Mouse (Mus musculus) T-helper 17 cell (primary cell): ENCODE data around the gene Map3k5.

ENCODE experiments used
- in situ Hi-C, 2 experiments: fragments of 300-600 bp; cut with MboI, MseI; formaldehyde crosslinking; loops; 1 replicate in 1 of 2; 2 replicates in 1 of 2; pipeline ENCODE4 v1.15.1; 2025; ENCODE audit warnings: high pct_unique_total_duplicates in 2 of 2

The Map3k5 gene

DNA sequence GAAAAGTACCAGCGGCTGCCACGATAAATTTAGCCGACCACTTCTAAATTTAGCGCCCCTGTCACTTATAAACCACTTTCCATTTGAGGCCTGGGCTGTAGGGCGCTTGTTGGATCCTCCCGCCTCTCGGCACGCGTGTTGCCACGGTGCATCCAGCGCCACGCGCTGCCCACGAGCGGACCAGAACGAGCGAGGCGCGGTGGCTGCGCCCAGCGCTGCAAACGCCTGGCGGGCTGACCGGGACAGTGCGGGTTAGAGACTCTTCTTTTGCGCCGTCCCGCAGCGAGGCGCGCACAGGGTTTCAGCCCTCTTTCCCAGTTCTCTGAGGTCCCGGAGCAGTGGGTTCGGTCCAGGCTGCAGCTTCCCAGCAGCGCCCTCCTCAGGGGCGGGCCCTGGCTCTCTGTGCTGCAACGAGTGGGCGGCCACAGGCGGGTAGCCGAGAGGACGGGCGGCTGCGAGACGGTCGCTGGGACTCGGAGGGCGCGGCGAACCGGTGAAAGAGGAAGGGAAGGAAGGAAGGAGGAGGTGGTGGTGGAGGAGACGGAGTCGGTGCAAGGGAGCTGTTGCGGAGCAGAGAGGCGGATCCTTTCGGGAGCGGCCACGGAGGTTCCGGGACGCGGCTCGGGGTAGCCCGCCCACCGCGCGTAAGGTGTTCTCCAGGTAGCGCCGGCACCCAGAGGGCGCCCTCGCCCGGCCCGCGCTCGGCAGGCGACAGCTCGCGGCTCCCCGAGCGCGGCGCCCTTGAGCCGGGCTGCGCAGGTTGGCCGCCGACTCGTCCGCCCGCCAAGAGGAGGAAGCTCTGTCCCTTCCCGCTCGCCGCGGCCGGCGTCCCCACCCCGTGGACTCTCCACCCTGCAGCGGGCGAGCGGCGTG lies 525 bp upstream of the Map3k5 start:
- in situ Hi-C loops, result loop anchor here in 1 of 2 experiments (5.0 kb wide), 1 partner anchor 139 kb away; no protein-coding TSS in a partner anchor

- in situ Hi-C loops, result loop anchor here in 1 of 2 experiments (5.0 kb wide), 1 partner anchor 42 kb away; no protein-coding TSS in a partner anchor
These were observed 987 bp downstream of the Map3k5 start for GRCm38 (mm10) chr10:19935295-19935623.

- in situ Hi-C loops, result loop anchor here in 1 of 2 experiments (5.0 kb wide), 1 partner anchor 41 kb away; no protein-coding TSS in a partner anchor
These were observed 1.6 kb downstream of the Map3k5 start for GRCm38 (mm10) chr10:19935821-19936367.

DNA sequence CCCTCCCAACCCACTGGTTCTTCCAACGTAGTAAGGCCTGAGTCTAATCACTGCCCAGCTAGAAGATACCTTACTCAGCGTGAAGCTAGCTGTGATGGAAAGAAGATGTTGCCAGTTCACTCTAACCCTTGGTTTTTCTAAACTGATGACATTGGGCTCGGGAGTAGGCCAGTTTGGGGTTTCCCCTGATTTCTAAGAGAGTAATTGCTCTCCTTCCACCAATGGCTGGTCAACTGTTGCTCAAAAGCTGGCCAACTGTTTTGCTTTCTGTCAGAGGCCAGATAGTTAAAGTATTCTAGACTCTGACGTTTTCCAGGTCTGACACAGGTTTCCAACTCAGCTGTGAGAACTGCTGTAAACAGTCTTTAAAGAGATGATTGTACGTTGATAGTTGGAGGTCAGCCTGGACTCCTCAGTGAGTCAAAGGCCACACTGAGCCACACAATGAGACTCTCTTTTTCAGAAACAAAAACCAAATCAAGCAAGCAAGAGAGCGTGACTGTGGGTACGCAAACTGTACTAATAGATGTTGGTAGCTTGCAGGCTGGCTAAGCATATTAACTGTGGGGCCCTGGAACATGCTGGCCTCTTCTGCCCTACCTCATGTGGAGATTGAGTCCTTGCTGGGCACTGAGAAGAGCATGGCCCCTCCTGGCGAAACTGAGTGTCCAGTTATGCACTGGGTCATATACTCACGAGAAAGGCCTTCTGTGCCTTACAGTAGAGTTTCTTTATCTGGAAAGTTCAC lies 2.9 kb downstream of the Map3k5 start:
- in situ Hi-C loops, result loop anchor here in 1 of 2 experiments (5.0 kb wide), 1 partner anchor 40 kb away; no protein-coding TSS in a partner anchor

DNA sequence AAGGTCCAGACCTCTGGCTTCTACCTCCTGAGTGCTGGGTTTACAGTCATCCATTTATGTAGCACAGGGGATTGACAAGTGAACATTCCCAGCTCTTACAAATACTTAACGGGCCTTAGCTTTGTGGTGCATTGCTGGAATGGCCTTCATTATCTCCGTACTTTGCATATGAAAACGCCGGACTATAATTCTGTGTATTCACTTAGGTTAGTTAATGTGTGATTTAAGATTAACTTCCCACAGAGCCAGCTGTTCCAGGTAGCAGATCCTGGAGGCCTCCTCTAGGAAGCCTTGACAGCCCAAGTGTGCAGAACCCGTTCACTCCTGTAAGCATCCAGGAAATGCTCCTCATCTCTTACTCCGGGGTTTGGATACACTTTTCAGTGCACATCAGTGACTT lies 4.5 kb downstream of the Map3k5 start:
- in situ Hi-C loops, result loop anchor here in 1 of 2 experiments (5.0 kb wide), 1 partner anchor 39 kb away; no protein-coding TSS in a partner anchor

DNA sequence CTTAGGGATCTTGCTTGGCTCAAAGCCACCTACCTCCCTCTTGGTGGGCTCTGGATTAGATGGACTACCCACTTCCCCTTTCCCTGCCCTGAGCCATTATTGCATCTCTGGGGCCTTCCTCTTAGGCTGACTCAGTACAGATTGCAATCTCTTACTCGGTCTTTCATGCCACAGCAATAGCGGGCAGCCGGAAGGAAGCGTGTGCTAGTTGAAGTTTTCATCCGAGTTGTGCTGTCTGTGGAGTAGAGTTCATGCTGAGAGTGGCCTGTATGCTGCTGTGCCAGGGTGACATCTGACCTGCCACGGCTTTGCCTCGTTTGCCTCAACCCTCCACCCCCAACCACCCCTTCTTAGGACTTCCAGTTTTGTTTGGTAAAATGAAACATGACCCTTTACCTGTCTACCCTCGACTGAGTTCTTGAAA lies 5.0 kb downstream of the Map3k5 start:
- in situ Hi-C loops, result loop anchor here in 1 of 2 experiments (5.0 kb wide), 1 partner anchor 38 kb away; no protein-coding TSS in a partner anchor

GRCm38 (mm10) chr10:19940127-19940526 lies 5.9 kb downstream of the Map3k5 start:
- in situ Hi-C loops, result loop anchor here in 1 of 2 experiments (5.0 kb wide), 1 partner anchor 52 kb away; no protein-coding TSS in a partner anchor

DNA sequence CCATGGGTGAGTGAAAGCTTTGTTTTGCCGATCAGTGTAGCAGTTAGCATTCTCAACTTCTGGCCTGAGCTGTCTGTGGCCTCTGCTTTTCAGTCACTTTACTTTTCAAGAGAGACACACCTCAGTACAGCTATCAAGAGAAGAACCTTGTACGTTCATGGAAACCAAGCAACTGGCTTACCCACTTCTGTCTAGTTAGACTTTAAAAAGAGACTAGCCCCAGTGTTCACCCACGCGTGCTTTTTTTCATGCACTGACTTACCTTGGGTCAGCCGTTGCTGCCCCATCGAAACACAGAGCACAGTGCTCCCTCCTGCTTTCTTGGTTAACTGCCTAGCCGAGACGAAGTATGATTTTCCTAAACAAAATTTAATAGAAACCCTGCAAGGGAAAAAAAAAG lies 6.4 kb downstream of the Map3k5 start:
- in situ Hi-C loops, result loop anchor here in 1 of 2 experiments (5.0 kb wide), 1 partner anchor 52 kb away; no protein-coding TSS in a partner anchor

- in situ Hi-C loops, result loop anchor here in 1 of 2 experiments (5.0 kb wide), 1 partner anchor 51 kb away; no protein-coding TSS in a partner anchor
These were observed 6.8 kb downstream of the Map3k5 start for GRCm38 (mm10) chr10:19941063-19941462.

- in situ Hi-C loops, result loop anchor here in 1 of 2 experiments (5.0 kb wide), 1 partner anchor 50 kb away; no protein-coding TSS in a partner anchor
These were observed 7.6 kb downstream of the Map3k5 start for GRCm38 (mm10) chr10:19941914-19942313.

DNA sequence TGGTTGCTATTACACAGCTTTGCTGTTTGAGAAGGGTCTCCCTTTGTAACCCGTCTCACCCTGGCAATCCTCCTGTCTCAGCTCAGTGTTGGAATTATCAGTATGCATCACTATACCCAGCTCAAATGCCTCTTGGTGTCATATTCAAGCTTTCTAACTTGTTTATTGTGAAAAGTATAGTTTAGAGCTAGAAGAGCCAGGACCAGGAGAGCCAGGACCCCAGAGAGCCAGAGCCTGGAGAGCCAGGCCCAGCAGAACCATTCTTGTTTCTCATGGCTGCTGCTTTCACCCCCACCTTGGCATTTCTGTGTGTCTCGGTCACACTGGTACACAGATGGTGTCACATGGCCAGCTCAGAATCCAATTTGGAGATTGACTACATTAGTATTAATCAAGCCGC lies 8.3 kb downstream of the Map3k5 start:
- in situ Hi-C loops, result loop anchor here in 1 of 2 experiments (5.0 kb wide), 1 partner anchor 50 kb away; no protein-coding TSS in a partner anchor

- in situ Hi-C loops, result no loop called here
These were observed 11.4 kb downstream of the Map3k5 start for GRCm38 (mm10) chr10:19945651-19946050.

DNA sequence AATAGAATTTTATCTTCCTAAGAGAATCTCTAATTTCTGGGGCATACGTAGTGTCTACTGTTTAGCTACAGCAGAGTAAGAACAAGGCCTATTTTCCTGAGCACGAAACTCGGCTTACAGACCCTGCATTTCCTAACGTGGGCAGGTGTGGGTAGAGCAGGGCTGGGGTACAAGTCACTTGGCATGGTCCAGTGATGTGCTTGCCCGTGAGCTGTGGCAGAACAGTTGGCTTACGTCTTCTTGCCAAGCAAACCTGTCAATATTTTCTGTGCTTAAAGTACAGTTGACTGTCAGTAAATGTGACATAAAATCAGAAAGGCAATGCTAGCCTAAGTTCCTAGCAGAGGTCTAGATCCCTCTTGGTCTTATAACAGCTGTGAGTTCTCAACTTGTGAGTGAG lies 12.4 kb downstream of the Map3k5 start:
- in situ Hi-C loops, result no loop called here

DNA sequence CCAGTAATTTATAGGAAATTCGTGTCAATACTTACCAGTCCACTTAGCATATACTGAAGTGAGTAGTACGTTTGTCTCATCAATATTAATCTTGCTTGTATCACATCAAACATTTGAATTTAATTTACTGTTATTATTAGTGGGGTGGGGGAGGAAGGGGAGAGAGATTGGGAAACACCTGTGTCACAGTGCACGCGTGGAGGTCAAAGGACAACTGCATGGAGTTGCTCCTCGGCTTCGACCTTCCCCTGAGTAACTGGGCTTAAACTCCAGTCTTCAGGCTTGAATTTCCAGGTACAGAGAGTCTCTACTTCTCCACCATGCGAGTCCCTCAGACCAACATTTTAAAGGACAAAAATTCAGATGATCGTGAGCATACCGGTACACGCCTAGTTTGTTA lies 13.2 kb downstream of the Map3k5 start:
- in situ Hi-C loops, result no loop called here

DNA sequence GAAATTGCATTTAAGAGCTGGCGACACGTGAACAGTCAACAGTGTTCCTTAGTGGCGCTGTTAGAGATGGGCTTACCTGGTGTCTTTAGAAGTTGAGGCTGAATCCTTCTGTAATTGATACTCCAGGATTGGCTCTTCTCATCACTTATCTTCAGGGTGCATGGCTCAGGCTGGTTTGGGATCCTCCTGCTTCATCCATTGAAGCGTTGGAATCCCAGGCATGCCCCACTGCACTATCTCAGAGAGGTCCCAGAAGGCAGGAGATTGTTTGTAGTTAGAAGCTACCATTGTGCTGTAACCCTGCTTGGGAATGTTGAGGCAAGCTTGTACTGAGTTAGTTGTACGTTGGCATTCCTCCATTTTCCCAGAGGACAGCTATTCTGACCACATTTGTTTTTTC lies 13.6 kb downstream of the Map3k5 start:
- in situ Hi-C loops, result no loop called here

- in situ Hi-C loops, result no loop called here
These were observed 14.1 kb downstream of the Map3k5 start for GRCm38 (mm10) chr10:19948381-19948780.

DNA sequence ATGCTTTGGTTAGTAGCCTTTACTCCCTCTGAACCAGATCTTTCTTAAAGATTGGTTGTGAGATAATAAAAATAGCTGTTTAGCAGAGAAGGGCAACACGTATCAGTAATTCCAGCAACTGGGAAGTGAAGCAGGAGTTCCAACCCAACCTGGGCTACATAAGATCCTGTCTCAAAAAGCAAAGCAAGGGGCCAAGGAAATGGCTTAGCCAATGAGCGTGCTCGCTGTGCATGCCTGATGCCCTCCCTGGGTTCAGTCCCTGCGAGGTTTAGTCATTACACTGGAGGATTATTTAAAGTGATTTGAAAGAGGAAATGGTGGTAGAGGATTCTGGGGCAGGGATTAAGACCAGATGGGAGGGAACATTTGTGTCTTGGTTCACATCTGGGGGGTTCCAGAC lies 14.8 kb downstream of the Map3k5 start:
- in situ Hi-C loops, result no loop called here

DNA sequence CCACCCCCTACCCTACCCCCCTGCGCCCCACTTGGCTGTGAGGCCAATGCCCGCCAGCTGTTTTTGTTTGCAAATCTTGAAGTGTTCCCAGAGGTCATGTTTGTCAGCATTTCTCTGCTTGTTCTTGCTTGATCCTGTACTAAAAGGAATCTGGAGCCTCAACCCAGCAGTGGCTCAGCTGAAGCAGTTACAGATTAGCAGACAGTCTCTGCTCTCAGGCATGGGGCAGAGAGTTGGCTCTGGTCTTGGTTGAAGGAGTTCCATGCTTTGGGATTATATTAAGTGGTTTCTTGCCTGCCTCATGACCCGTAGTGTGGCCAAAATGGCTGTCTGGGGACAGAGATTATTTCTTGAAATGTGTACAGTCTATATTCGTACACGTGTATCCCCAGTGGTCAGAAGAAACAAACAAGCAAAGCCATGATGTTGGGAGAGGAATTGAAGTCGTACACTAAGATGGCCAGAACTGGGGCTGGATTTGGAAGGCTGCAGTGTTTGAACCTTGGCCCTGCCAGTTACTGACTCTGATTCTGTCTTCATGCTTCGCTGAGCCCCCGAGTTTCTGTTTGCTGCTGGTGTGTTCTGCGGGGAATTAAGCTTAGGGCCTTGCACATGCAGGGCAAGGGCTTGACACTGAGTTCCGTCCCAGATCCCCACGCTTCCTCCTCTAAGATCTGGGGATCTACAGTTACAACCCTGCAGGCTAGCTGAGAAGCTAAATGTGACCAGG lies 18.9 kb downstream of the Map3k5 start:
- in situ Hi-C loops, result no loop called here

DNA sequence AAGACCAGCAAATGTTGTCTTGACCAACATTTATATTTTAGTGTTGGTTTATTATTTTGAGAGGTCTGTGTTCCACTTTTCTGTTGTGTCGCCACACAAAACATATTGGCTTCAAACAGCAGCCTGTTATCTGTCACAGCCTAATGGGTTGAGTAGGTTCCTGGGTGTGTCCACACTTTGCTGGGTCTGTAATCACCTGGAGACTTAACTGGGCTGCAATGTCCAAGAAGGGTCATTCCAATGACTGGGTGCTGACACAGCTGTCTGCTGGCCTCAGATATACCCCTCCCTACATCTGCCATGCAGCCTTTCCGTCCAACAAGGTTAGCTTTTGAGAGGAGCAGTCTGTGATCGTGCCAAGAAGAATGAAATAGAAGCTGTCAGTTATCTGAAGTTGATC lies 20.3 kb downstream of the Map3k5 start:
- in situ Hi-C loops, result no loop called here

- in situ Hi-C loops, result no loop called here
These were observed 21.5 kb downstream of the Map3k5 start for GRCm38 (mm10) chr10:19955817-19956216.

DNA sequence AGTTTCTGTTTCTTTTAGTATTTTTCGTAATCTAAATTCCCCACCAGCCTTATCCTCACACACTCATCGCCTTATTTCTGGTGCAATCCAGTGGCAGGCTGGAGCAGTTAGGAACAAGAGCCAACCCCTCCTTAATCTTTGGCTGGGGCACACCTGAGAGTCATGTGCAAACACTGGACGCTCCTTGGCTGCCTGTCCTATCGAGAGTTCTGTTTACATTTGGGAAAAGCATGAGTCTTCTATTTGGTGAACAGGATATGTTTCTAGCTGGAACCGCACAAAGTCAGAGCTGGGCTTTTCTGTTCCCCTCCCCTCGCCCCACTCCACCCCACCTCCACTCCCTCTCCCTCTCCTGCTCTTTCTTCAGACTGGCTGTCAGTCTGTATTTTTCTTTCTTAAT lies 22.5 kb downstream of the Map3k5 start:
- in situ Hi-C loops, result no loop called here
